Mouse (Mus musculus): ENCODE data around the gene Tmem163.

DNA sequence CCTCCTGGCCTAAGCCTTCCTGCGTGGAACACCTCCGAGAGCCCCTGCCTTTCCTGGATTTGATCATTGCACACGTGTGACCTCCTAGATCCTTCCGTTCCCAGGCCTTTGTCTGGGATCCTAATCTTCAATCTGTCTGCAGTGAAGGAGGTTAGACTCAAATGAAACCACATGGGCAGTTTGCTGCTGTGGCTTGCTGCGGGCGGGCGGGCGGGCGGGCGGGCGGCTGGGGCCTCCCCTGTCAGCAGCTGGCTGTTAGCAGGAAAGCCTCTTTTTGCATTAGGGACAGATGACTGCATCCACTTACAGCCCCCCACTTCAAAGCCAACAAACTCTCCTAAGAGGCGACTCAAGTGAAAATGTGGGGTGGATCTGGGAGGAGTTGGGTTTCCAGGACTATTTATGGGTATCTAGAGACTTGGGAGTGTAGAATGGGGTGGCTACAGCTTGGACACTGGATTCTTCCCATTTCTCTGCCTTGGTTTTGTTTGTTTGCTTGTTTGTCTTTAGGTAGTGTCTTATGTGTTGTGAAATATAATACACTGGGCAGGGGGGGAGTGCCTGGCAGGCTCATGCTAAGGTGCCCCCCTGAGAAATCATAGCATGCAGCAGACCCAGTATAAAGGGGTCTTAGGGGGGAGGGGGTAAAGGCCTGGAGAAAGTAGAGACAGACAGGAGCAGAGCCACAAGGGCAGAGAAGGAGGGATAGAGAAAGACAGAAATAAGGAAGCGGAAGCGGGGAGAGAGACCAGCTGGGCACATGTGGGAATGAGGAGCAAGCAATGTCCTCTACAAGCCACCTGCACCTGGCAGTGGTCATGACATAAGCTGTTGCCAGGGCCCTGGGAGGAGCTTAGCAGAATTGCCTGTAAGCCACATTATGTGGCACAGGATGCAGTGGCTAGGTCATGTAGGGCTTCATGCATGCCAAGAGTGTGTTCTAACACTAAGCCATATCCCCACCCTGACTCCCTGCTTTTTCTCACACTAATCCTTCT, 236.2 kb downstream of the Tmem163 start:
- TF ChIP-seq POLR2A (IDR thresholded peaks at IDR 0.05; ENCODE audit: insufficient read length, low read depth) (no peak), CEBPB (IDR thresholded peaks at IDR 0.05; ENCODE audit: insufficient read depth, poor library complexity, severe bottlenecking) (no peak)
